Comparison of ENCODE assay signal across 15 mouse cellular contexts in the genomic region with DNA sequence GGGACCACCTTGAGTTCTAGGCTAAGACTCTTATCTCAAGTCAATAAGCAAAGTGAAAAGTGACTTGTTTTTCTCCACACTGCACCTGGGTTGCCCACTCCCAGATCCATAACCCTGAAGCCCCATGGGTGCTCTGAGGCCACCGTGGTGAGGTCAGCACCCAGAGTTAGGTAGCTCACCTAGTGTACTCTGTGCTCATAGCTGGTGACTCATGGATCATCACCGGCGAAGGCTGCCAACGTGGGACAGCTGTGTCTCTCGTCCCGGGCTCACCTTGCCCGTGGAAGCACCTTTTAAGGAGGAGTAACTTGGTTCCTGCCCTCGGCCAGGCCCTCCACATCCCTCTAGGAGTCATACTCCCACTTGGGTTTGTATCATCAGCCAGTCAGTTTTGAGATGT. TPM values are rescaled to one million over a fixed set of nuclear protein-coding genes. Genes with fewer than 3 reads are reported as not detected.
DNase-seq lines count a peak whose midpoint lies in the region; ATAC-seq and TF ChIP-seq lines count a peak whose summit lies in the region.
"Had no signal": no experiment of that assay in that cellular context is flagged by ENCODE, and none has a peak within 500 bp of the region (broad histone marks: within the 10 kb centered on the region; RNA-seq: fewer than 3 reads in every experiment).

No protein-coding gene starts in this region.

- no peak for TF ChIP-seq CTCF in kidney, postnatal 0 days (IDR thresholded peaks at IDR 0.05; ENCODE audit: low read depth)

- no peak overlapping the region for H3K4me3 ChIP-seq in heart, embryonic 13.5 days
- H3K4me3 ChIP-seq in kidney, postnatal 0 days (replicated peaks; ENCODE audit: low read depth, low read length), result no peak overlapping the region
- no peak overlapping the region for H3K4me3 ChIP-seq in ES-E14 (ENCODE audit: insufficient read depth in 1 of 2, low read depth in 1 of 2, low read length in 2 of 2, poor library complexity in 1 of 2, severe bottlenecking in 1 of 2)
- H3K4me3 ChIP-seq: erythroblast, embryonic 14.5 days; limb, embryonic 13.5 days; midbrain, embryonic 12.5 days had no signal

- in situ Hi-C loops in ES-E14 (cut with MboI; ENCODE audit: low sequenced_read_pairs in 2 of 2, unreplicated experiment in 2 of 2), result loop anchor here in 1 of 2 experiments (10.0 kb wide), 1 partner anchor 138 kb away; no protein-coding TSS in a partner anchor

- no peaks in the 10 kb centered on the region for H3K9me3 ChIP-seq in heart, embryonic 13.5 days
- no peaks in the 10 kb centered on the region for H3K9me3 ChIP-seq in kidney, postnatal 0 days (replicated peaks; ENCODE audit: low read length)
- no peaks in the 10 kb centered on the region for H3K9me3 ChIP-seq in ES-E14 (ENCODE audit: control insufficient read depth, insufficient read depth, low read depth, low read length)
- H3K9me3 ChIP-seq: limb, embryonic 13.5 days; midbrain, embryonic 12.5 days had no signal

- H3K27me3 ChIP-seq in heart, embryonic 13.5 days (replicated peaks), result no peaks in the 10 kb centered on the region
- H3K27me3 ChIP-seq in kidney, postnatal 0 days (ENCODE audit: insufficient read depth, low read length), result no peaks in the 10 kb centered on the region
- H3K27me3 ChIP-seq: limb, embryonic 13.5 days; midbrain, embryonic 12.5 days had no signal

- H3K4me2 ChIP-seq in heart, embryonic 13.5 days, result no peak overlapping the region
- H3K4me2 ChIP-seq in kidney, postnatal 0 days (ENCODE audit: low read length), result no peak overlapping the region
- H3K4me2 ChIP-seq: limb, embryonic 13.5 days; midbrain, embryonic 12.5 days had no signal

- H3K4me1 ChIP-seq in heart, embryonic 13.5 days, result peaks cover 33% of the 10 kb centered on the region
- peaks cover 18% of the 10 kb centered on the region; the same call in 1 of the 2 replicates for H3K4me1 ChIP-seq in kidney, postnatal 0 days (replicated peaks; ENCODE audit: insufficient read depth, low read length)
- H3K4me1 ChIP-seq in ES-E14 (ENCODE audit: control insufficient read depth in 2 of 2, insufficient read depth in 2 of 2, low read length in 2 of 2, poor library complexity in 1 of 2), result peaks cover 15 to 35% of the 10 kb centered on the region in 2 experiments
- H3K4me1 ChIP-seq: midbrain, embryonic 12.5 days had no signal

- DNase-seq in heart, adult 11 months, result no peak
- no peak for DNase-seq in kidney, postnatal 0 days (ENCODE audit: low spot score)
- no peak for DNase-seq in kidney, postnatal 4 days
- DNase-seq in ES-E14 (ENCODE audit: low read depth, low spot score), result no peak
- peak; percentile 58 for DNase-seq in gastrocnemius, postnatal 25 days
- no peak for DNase-seq in T-cell, adult 2 months (ENCODE audit: low spot score)
- DNase-seq in spleen, adult 12 weeks (ENCODE audit: low spot score), result no peak
- DNase-seq: cerebellum, postnatal 10 days; lung, postnatal 4 days; thymus, postnatal 25 days had no signal

- peak overlapping the region; percentile 12; the same call in 1 of the 2 replicates for H3K9ac ChIP-seq in heart, embryonic 13.5 days
- 0 out of 2 replicates have a peak overlapping the region, but pooled peaks have one; percentile 13 for H3K9ac ChIP-seq in kidney, postnatal 0 days (ENCODE audit: low read depth, low read length)
- H3K9ac ChIP-seq in ES-E14 (ENCODE audit: insufficient read depth, low read depth, low read length, poor library complexity, severe bottlenecking), result peak overlapping the region; percentile 21; the same call in 1 of the 2 replicates
- H3K9ac ChIP-seq: limb, embryonic 13.5 days; midbrain, embryonic 12.5 days had no signal

- ATAC-seq in heart, embryonic 13.5 days (ENCODE audit: extremely low read depth, insufficient number of reproducible peaks, low FRiP score, low TSS enrichment), result no peak
- no peak for ATAC-seq in kidney, postnatal 0 days (replicated peaks; ENCODE audit: low FRiP score, low read depth)
- ATAC-seq: hindbrain, embryonic 16.5 days had no signal

- H3K36me3 ChIP-seq in heart, embryonic 13.5 days, result peaks cover 39% of the 10 kb centered on the region
- peaks cover 17% of the 10 kb centered on the region; the same call in 1 of the 2 replicates for H3K36me3 ChIP-seq in kidney, postnatal 0 days (ENCODE audit: insufficient read depth, low read length)
- peaks cover 31% of the 10 kb centered on the region for H3K36me3 ChIP-seq in ES-E14 (ENCODE audit: control insufficient read depth, insufficient read depth, low read length, poor library complexity, severe bottlenecking)

- WGBS in heart, embryonic 13.5 days, result 65% methylated on average over 8 of the region's 8 CpGs
- WGBS in kidney, postnatal 0 days, result 73% methylated on average over 8 of the region's 8 CpGs

- H3K27ac ChIP-seq in heart, embryonic 13.5 days (replicated peaks), result peak overlapping the region; percentile 80
- peak overlapping the region; percentile 69; the same call in 1 of the 2 replicates for H3K27ac ChIP-seq in kidney, postnatal 0 days
- H3K27ac ChIP-seq in ES-E14 (ENCODE audit: insufficient read depth, low read depth, low read length, poor library complexity, severe bottlenecking), result peak overlapping the region; percentile 75
- H3K27ac ChIP-seq: limb, embryonic 13.5 days; midbrain, embryonic 12.5 days had no signal

TF ChIP-seq in ES-E14, 5 proteins besides CTCF, POLR2A, EP300 and RAD21:
- no peak for TF ChIP-seq MAFK (IDR thresholded peaks at IDR 0.05; ENCODE audit: insufficient read depth, low read depth, low read length)
- TF ChIP-seq HCFC1 (IDR thresholded peaks at IDR 0.05; ENCODE audit: borderline replicate concordance, insufficient read depth, low read length), result no peak
- no peak for TF ChIP-seq ZNF384 (IDR thresholded peaks at IDR 0.05; ENCODE audit: low read depth, low read length)
- TF ChIP-seq CHD2 (IDR thresholded peaks at IDR 0.05; ENCODE audit: low read depth, low read length), result no peak
- no peak for TF ChIP-seq ZC3H11A (IDR thresholded peaks at IDR 0.05; ENCODE audit: borderline replicate concordance, low read depth, low read length)

RNA-seq across cellular contexts. Expression of a gene that starts 15.8 kb away (rescaled TPM):
- polyA plus RNA-seq in heart, embryonic 13.5 days (2015; fragmentation: Nextera tagmentation; extraction: Ambion mirVana), result 248 and 278 TPM in 2 replicates
- 245 and 253 TPM in 2 replicates for polyA plus RNA-seq in kidney, postnatal 0 days (2015; fragmentation: Nextera tagmentation; extraction: Ambion mirVana)
- 90.3 and 91.1 TPM in 2 replicates for total RNA-seq in ES-E14 (2012; rRNA removed)
- total RNA-seq in gastrocnemius, postnatal 25 days (2021), result 100 to 1,000 TPM; 210 to 254 TPM

RNA-seq across cellular contexts. Expression of a gene that starts 43.5 kb away (rescaled TPM):
- polyA plus RNA-seq in heart, embryonic 13.5 days (2015; fragmentation: Nextera tagmentation; extraction: Ambion mirVana), result 1.0 and 1.1 TPM in 2 replicates
- polyA plus RNA-seq in kidney, postnatal 0 days (2015; fragmentation: Nextera tagmentation; extraction: Ambion mirVana), result 3.2 TPM in 2 replicates
- total RNA-seq in ES-E14 (2012; rRNA removed), result 21.9 and 33.6 TPM in 2 replicates
- under 1 TPM; 0.54 to 0.86 TPM for total RNA-seq in gastrocnemius, postnatal 25 days (2021)

RNA-seq across cellular contexts. Expression of a gene that starts 57.6 kb away (rescaled TPM):
- 134 and 143 TPM in 2 replicates for polyA plus RNA-seq in heart, embryonic 13.5 days (2015; fragmentation: Nextera tagmentation; extraction: Ambion mirVana)
- 120 and 132 TPM in 2 replicates for polyA plus RNA-seq in kidney, postnatal 0 days (2015; fragmentation: Nextera tagmentation; extraction: Ambion mirVana)
- total RNA-seq in ES-E14 (2012; rRNA removed), result 340 and 419 TPM in 2 replicates
- 10 to 100 TPM; 52.8 to 52.9 TPM for total RNA-seq in gastrocnemius, postnatal 25 days (2021)

Comparison
In these comparisons a context has a peak if more than half of its experiments do, and no peak if none do; other contexts are left out.
1. RNA of a gene that starts 43.5 kb away (total RNA-seq): 21.9 to 33.6 TPM in ES-E14; 0.54 to 0.86 TPM in gastrocnemius, postnatal 25 days; every median in the first group is over 10 times any median in the second.
2. Peak in every context shown above with its lines, with median percentiles within 50 percentile points of each other: H3K27ac ChIP-seq and H3K9ac ChIP-seq.